Mouse (Mus musculus) neural tube, embryonic 11.5 days (tissue): Measurements from ENCODE around the gene Rbfox3. TPM values are rescaled to one million over a fixed set of nuclear protein-coding genes. Genes with fewer than 3 reads are reported as not detected.

Source experiments
- ATAC-seq: fragments of 200-750 bp; cut with Nextera tagmentation; 2 replicates; pipeline ENCODE4 v1.8.0; 2017; ENCODE audit warnings: moderate number of reproducible peaks, mild to moderate bottlenecking, moderate TSS enrichment, moderate library complexity; ENCODE audit not compliant: insufficient read depth, low FRiP score, low TSS enrichment
- DNase-seq: peaks from one replicate; pipeline ENCODE4 v3.0.0-alpha.2; 2015; ENCODE audit warnings: low spot score
- H3K27ac ChIP-seq: fragments of 300-500 bp; sonication (generic); 2 replicates; pipeline ENCODE4 v1.5.1; 2014; ENCODE audit warnings: low read depth, mild to moderate bottlenecking, low read length
- H3K27me3 ChIP-seq: fragments of 300-500 bp; sonication (generic); 2 replicates; pipeline ENCODE4 v1.6.1; 2014; ENCODE audit warnings: mild to moderate bottlenecking, low read length, mixed read lengths; ENCODE audit not compliant: control insufficient read depth, insufficient read depth
- H3K36me3 ChIP-seq: fragments of 300-500 bp; sonication (generic); 2 replicates; pipeline ENCODE4 v1.6.1; 2014; ENCODE audit warnings: mild to moderate bottlenecking, low read length, moderate library complexity, mixed read lengths; ENCODE audit not compliant: control insufficient read depth, insufficient read depth
- H3K4me1 ChIP-seq: fragments of 300-500 bp; sonication (generic); 2 replicates; pipeline ENCODE4 v1.6.1; 2014; ENCODE audit warnings: low read length, mixed read lengths; ENCODE audit not compliant: control insufficient read depth, insufficient read depth
- H3K4me2 ChIP-seq: fragments of 300-500 bp; sonication (generic); 2 replicates; pipeline ENCODE4 v1.6.1; 2014; ENCODE audit warnings: low read depth, mild to moderate bottlenecking, moderate library complexity
- H3K4me3 ChIP-seq: fragments of 300-500 bp; sonication (generic); 2 replicates; pipeline ENCODE4 v1.5.1; 2014; ENCODE audit warnings: low read depth, low read length
- H3K9ac ChIP-seq: fragments of 300-500 bp; sonication (generic); 2 replicates; pipeline ENCODE4 v1.6.1; 2014; ENCODE audit warnings: mild to moderate bottlenecking, low read length
- H3K9me3 ChIP-seq: fragments of 300-500 bp; sonication (generic); 2 replicates; pipeline ENCODE4 v1.6.1; 2016; ENCODE audit warnings: low read length; ENCODE audit not compliant: control insufficient read depth
- WGBS: fragments of 180-500 bp; shearing (Covaris S2); extraction: QIAGEN DNeasy Blood & Tissue Kit; methylation state at CpG from one replicate; pipeline ENCODE4 v1.1.7; 2014; 5-methylcytosine and 5-hydroxymethylcytosine counted together
- polyA plus RNA-seq: library from polyadenylated mRNA; unstranded; fragments of >200 nt; fragmentation: Nextera tagmentation; extraction: Ambion mirVana; gene quantifications from 2 replicates; pipeline ENCODE4 v1.2.1, GENCODE M21; 2014

The Rbfox3 gene
- polyA plus RNA-seq, 1 experiment from 2014 or later = 16.2 TPM

GRCm38 (mm10) chr11:118620869-118621268, 290.5 kb downstream of the Rbfox3 start:
- Histone ChIP-seq H3K27ac (no peak overlapping the region), H3K27me3 (no peaks in the 10 kb centered on the region), H3K36me3 (no peaks in the 10 kb centered on the region), H3K4me1 (no peaks in the 10 kb centered on the region), H3K4me2 (no peak overlapping the region), H3K9ac (no peak overlapping the region), H3K9me3 (no peaks in the 10 kb centered on the region), H3K4me3 (no peak overlapping the region)
- ATAC-seq (no peak), DNase-seq (no peak)
- WGBS = 83% methylated on average over 4 of the region's 4 CpGs

GRCm38 (mm10) chr11:118614126-118614525, 297.3 kb downstream of the Rbfox3 start:
- H3K4me2 ChIP-seq = no peak overlapping the region
- ATAC-seq = no peak
- H3K4me1 ChIP-seq = no peaks in the 10 kb centered on the region
- no peaks in the 10 kb centered on the region for H3K9me3 ChIP-seq
- no peak overlapping the region for H3K4me3 ChIP-seq
- H3K36me3 ChIP-seq = no peaks in the 10 kb centered on the region
- peaks cover 2% of the 10 kb centered on the region; the same call in 1 of the 2 replicates for H3K27me3 ChIP-seq
- no peak overlapping the region for H3K27ac ChIP-seq
- no peak overlapping the region for H3K9ac ChIP-seq
- DNase-seq = no peak
- WGBS = 80% methylated on average over 4 of the region's 4 CpGs

GRCm38 (mm10) chr11:118610128-118610527, 301.3 kb downstream of the Rbfox3 start:
- Histone ChIP-seq H3K27me3 (peaks cover 2% of the 10 kb centered on the region; the same call in 1 of the 2 replicates), H3K36me3 (no peaks in the 10 kb centered on the region), H3K4me1 (no peaks in the 10 kb centered on the region), H3K27ac (no peak overlapping the region), H3K4me2 (no peak overlapping the region), H3K4me3 (no peak overlapping the region), H3K9me3 (no peaks in the 10 kb centered on the region), H3K9ac (no peak overlapping the region)
- 6% methylated on average over 10 of the region's 14 CpGs for WGBS
- ATAC-seq = no peak
- no peak for DNase-seq

- Histone ChIP-seq H3K27ac (no peak overlapping the region), H3K36me3 (no peaks in the 10 kb centered on the region), H3K27me3 (peaks cover 2% of the 10 kb centered on the region; the same call in 1 of the 2 replicates), H3K9ac (no peak overlapping the region), H3K9me3 (no peaks in the 10 kb centered on the region), H3K4me3 (no peak overlapping the region), H3K4me1 (no peaks in the 10 kb centered on the region), H3K4me2 (no peak overlapping the region)
- WGBS = 10% methylated on average over 17 of the region's 17 CpGs
- no peak for ATAC-seq
- DNase-seq = no peak
Measured at GRCm38 (mm10) chr11:118609236-118610000, 302.0 kb downstream of the Rbfox3 start.

GRCm38 (mm10) chr11:118607927-118608326, 303.5 kb downstream of the Rbfox3 start:
- ATAC-seq (no peak), DNase-seq (no peak)
- Histone ChIP-seq H3K4me1 (peaks cover 2% of the 10 kb centered on the region; the same call in 1 of the 2 replicates), H3K27me3 (peaks cover 2% of the 10 kb centered on the region; the same call in 1 of the 2 replicates), H3K4me3 (no peak overlapping the region), H3K9ac (no peak overlapping the region), H3K9me3 (no peaks in the 10 kb centered on the region), H3K27ac (no peak overlapping the region), H3K36me3 (no peaks in the 10 kb centered on the region), H3K4me2 (no peak overlapping the region)
- 49% methylated on average over 8 of the region's 8 CpGs for WGBS

GRCm38 (mm10) chr11:118605570-118605969, 305.8 kb downstream of the Rbfox3 start:
- ATAC-seq = no peak
- no peak overlapping the region for H3K9ac ChIP-seq
- no peak overlapping the region for H3K4me3 ChIP-seq
- H3K9me3 ChIP-seq = no peaks in the 10 kb centered on the region
- no peak overlapping the region for H3K4me2 ChIP-seq
- H3K4me1 ChIP-seq = peaks cover 2% of the 10 kb centered on the region; the same call in 1 of the 2 replicates
- DNase-seq = no peak
- no peak overlapping the region for H3K27ac ChIP-seq
- peaks cover 2% of the 10 kb centered on the region; the same call in 1 of the 2 replicates for H3K27me3 ChIP-seq
- whole genome bisulfite sequencing = 82% methylated on average over 2 of the region's 2 CpGs
- no peaks in the 10 kb centered on the region for H3K36me3 ChIP-seq

- DNase-seq = no peak
- Histone ChIP-seq H3K4me3 (no peak overlapping the region), H3K4me1 (peaks cover 2% of the 10 kb centered on the region; the same call in 1 of the 2 replicates), H3K27ac (0 out of 2 replicates have a peak overlapping the region, but pooled peaks have one; percentile 6), H3K9me3 (no peaks in the 10 kb centered on the region), H3K4me2 (no peak overlapping the region), H3K36me3 (no peaks in the 10 kb centered on the region), H3K9ac (no peak overlapping the region), H3K27me3 (no peaks in the 10 kb centered on the region)
- ATAC-seq = no peak
- WGBS = 76% methylated on average over 6 of the region's 6 CpGs
Measured at GRCm38 (mm10) chr11:118604206-118604605, 307.2 kb downstream of the Rbfox3 start.

- Histone ChIP-seq H3K9ac (no peak overlapping the region), H3K36me3 (no peaks in the 10 kb centered on the region), H3K4me2 (no peak overlapping the region), H3K27me3 (no peaks in the 10 kb centered on the region), H3K27ac (no peak overlapping the region), H3K9me3 (no peaks in the 10 kb centered on the region), H3K4me1 (peaks cover 2% of the 10 kb centered on the region; the same call in 1 of the 2 replicates), H3K4me3 (no peak overlapping the region)
- no peak for ATAC-seq
- peak; percentile 65 for DNase-seq
- WGBS = 4% methylated on average over 10 of the region's 10 CpGs
Measured at GRCm38 (mm10) chr11:118603126-118603525, 308.3 kb downstream of the Rbfox3 start.

- ATAC-seq = no peak
- peaks cover 2% of the 10 kb centered on the region; the same call in 1 of the 2 replicates for H3K4me1 ChIP-seq
- H3K27ac ChIP-seq = no peak overlapping the region
- no peak for DNase-seq
- H3K9me3 ChIP-seq = no peaks in the 10 kb centered on the region
- H3K36me3 ChIP-seq = no peaks in the 10 kb centered on the region
- WGBS = 70% methylated on average over 9 of the region's 9 CpGs
- no peak overlapping the region for H3K4me2 ChIP-seq
- no peaks in the 10 kb centered on the region for H3K27me3 ChIP-seq
- H3K4me3 ChIP-seq = no peak overlapping the region
- H3K9ac ChIP-seq = no peak overlapping the region
Measured at GRCm38 (mm10) chr11:118601484-118601883, 309.9 kb downstream of the Rbfox3 start.
